In genomic region chr17:14516097-14516496, GRCm38 (mm10) we compare ENCODE assay signal across 8 mouse cellular contexts.
DNase-seq lines count a peak whose midpoint lies in the region; ATAC-seq and TF ChIP-seq lines count a peak whose summit lies in the region.
"Had no signal": no experiment of that assay in that cellular context is flagged by ENCODE, and none has a peak within 500 bp of the region (broad histone marks: within the 10 kb centered on the region; RNA-seq: fewer than 3 reads in every experiment).

No protein-coding gene starts in this region.

- H3K4me3 ChIP-seq in E14TG2a.4 (replicated peaks; ENCODE audit: low read length), result no peak overlapping the region
- H3K4me3 ChIP-seq in embryonic facial prominence, embryonic 10.5 days, result no peak overlapping the region
- H3K4me3 ChIP-seq in midbrain, embryonic 15.5 days, result no peak overlapping the region
- H3K4me3 ChIP-seq in stomach, postnatal 0 days (ENCODE audit: low read depth, low read length), result no peak overlapping the region
- H3K4me3 ChIP-seq: megakaryocyte, embryonic 14.5 days had no signal

- H3K4me1 ChIP-seq in E14TG2a.4 (replicated peaks; ENCODE audit: low read depth, low read length), result no peaks in the 10 kb centered on the region
- H3K4me1 ChIP-seq in embryonic facial prominence, embryonic 10.5 days, result peaks cover 7% of the 10 kb centered on the region
- no peaks in the 10 kb centered on the region for H3K4me1 ChIP-seq in midbrain, embryonic 15.5 days
- no peaks in the 10 kb centered on the region for H3K4me1 ChIP-seq in stomach, postnatal 0 days (replicated peaks; ENCODE audit: control insufficient read depth, insufficient read depth)
- H3K4me1 ChIP-seq: megakaryocyte, embryonic 14.5 days had no signal

- DNase-seq in R1 (ENCODE audit: low read depth, low spot score), result peak; percentile 26
- peak; percentile 74 for DNase-seq in embryonic facial prominence, embryonic 10.5 days (ENCODE audit: low spot score)
- peak; percentile 63 for DNase-seq in hindlimb bud, embryonic 11.5 days (ENCODE audit: extremely low spot score, low read depth, low spot score)
- peak; percentile 45 to 72 for DNase-seq in left cerebral cortex, postnatal 10 days (ENCODE audit: extremely low spot score in 1 of 2, low spot score in 2 of 2)
- DNase-seq in stomach, postnatal 0 days (ENCODE audit: low spot score), result peak; percentile 68

- H3K9ac ChIP-seq in midbrain, embryonic 15.5 days, result no peak overlapping the region
- H3K9ac ChIP-seq in stomach, postnatal 0 days (ENCODE audit: low read length), result no peak overlapping the region

- intact Hi-C loops in left cerebral cortex, postnatal 10 days (cut with DNase I), result loop anchor here (1.0 to 5.0 kb wide), 3 partner anchors 228 to 404 kb away; no protein-coding TSS in a partner anchor

- no peak overlapping the region for H3K27ac ChIP-seq in embryonic facial prominence, embryonic 10.5 days (replicated peaks)
- H3K27ac ChIP-seq in midbrain, embryonic 15.5 days, result no peak overlapping the region
- H3K27ac ChIP-seq in stomach, postnatal 0 days (replicated peaks), result no peak overlapping the region

- H3K9me3 ChIP-seq in E14TG2a.4 (ENCODE audit: low read length), result no peaks in the 10 kb centered on the region
- no peaks in the 10 kb centered on the region for H3K9me3 ChIP-seq in embryonic facial prominence, embryonic 10.5 days
- no peaks in the 10 kb centered on the region for H3K9me3 ChIP-seq in midbrain, embryonic 15.5 days
- no peaks in the 10 kb centered on the region for H3K9me3 ChIP-seq in stomach, postnatal 0 days (ENCODE audit: control insufficient read depth, low read length)
- H3K9me3 ChIP-seq: megakaryocyte, embryonic 14.5 days had no signal

- no peak overlapping the region for H3K4me2 ChIP-seq in midbrain, embryonic 15.5 days
- H3K4me2 ChIP-seq in stomach, postnatal 0 days (replicated peaks; ENCODE audit: low read depth), result no peak overlapping the region

- WGBS in embryonic facial prominence, embryonic 10.5 days, result 35% methylated on average over 8 of the region's 8 CpGs
- WGBS in midbrain, embryonic 15.5 days, result 29% methylated on average over 8 of the region's 8 CpGs
- WGBS in stomach, postnatal 0 days, result 10% methylated on average over 8 of the region's 8 CpGs

- peaks cover 20% of the 10 kb centered on the region; the same call in 1 of the 2 replicates for H3K27me3 ChIP-seq in E14TG2a.4 (ENCODE audit: insufficient read depth, low read length)
- H3K27me3 ChIP-seq in embryonic facial prominence, embryonic 10.5 days (replicated peaks; ENCODE audit: low read depth, poor library complexity, severe bottlenecking), result no peaks in the 10 kb centered on the region; the same call in 1 of the 2 replicates
- no peaks in the 10 kb centered on the region for H3K27me3 ChIP-seq in midbrain, embryonic 15.5 days (replicated peaks)
- no peaks in the 10 kb centered on the region for H3K27me3 ChIP-seq in stomach, postnatal 0 days (ENCODE audit: control insufficient read depth, insufficient read depth, low read length)
- H3K27me3 ChIP-seq: megakaryocyte, embryonic 14.5 days had no signal

- TF ChIP-seq CTCF in E14TG2a.4 (conservative IDR thresholded peaks at IDR 0.05; ENCODE audit: low read length), result peak; percentile 13; the same call in 1 of the 2 replicates
- peak; percentile 88 for TF ChIP-seq CTCF in stomach, postnatal 0 days (IDR thresholded peaks at IDR 0.05; ENCODE audit: low read depth)

- no peak for TF ChIP-seq EP300 in stomach, postnatal 0 days (optimal IDR thresholded peaks at IDR 0.05)

- no peaks in the 10 kb centered on the region for H3K36me3 ChIP-seq in E14TG2a.4 (ENCODE audit: insufficient read depth, low read length)
- no peaks in the 10 kb centered on the region for H3K36me3 ChIP-seq in embryonic facial prominence, embryonic 10.5 days (replicated peaks)
- H3K36me3 ChIP-seq in midbrain, embryonic 15.5 days (replicated peaks), result no peaks in the 10 kb centered on the region
- H3K36me3 ChIP-seq in stomach, postnatal 0 days (ENCODE audit: control insufficient read depth, insufficient read depth, low read length), result no peaks in the 10 kb centered on the region

- 0 out of 2 replicates have a peak, but pooled peaks have one; percentile 31 for ATAC-seq in midbrain, embryonic 15.5 days (replicated peaks)
- ATAC-seq in stomach, postnatal 0 days (ENCODE audit: low FRiP score, low TSS enrichment), result peak; percentile 35; the same call in 1 of the 2 replicates
